Mouse (Mus musculus) kidney, postnatal 25 days (tissue): ENCODE measurements around the gene Catsper1.
A peak's percentile ranks its signal among the peaks of the same experiment; 100 is the strongest.

ENCODE experiments used
- DNase-seq, 2 experiments: peaks; one replicate each; pipeline ENCODE4 v3.0.0; 2021; ENCODE audit warnings: mixed read lengths in 2 of 2

The Catsper1 gene

GRCm38 (mm10) chr19:5356080-5356479 is 20.5 kb downstream of the Catsper1 start:
- no peak for DNase-seq

GRCm38 (mm10) chr19:5362186-5362585 is 26.6 kb downstream of the Catsper1 start:
- DNase-seq: no peak

- no peak for DNase-seq
Observed at GRCm38 (mm10) chr19:5364124-5364523, 28.6 kb downstream of the Catsper1 start.

DNA sequence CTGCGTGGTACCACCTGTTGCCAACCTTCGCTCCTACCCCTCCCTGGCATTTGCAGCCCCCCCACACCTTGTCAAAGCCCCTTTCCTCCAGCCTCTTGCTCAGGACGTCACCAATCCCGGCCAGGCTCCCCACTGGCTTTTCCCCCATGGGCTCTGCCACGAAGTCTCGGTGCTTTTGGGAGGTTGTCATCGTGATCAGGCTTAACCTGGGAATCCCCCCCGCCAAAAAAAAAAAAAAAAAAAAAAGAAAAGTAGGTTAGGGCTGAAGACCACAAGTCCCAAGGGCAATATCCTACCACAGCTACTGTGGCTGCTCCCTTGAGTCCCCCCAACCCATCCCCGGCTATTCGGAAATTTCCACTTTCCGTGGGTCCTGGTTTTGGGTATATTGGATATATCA is 30.2 kb downstream of the Catsper1 start:
- DNase-seq: no peak

GRCm38 (mm10) chr19:5366175-5367052 is 30.9 kb downstream of the Catsper1 start, which contains the start of gene Eif1ad:
Eif1ad (plus strand) TSS chr19:5366741.
- peak; percentile 97 to 98 for DNase-seq

DNA sequence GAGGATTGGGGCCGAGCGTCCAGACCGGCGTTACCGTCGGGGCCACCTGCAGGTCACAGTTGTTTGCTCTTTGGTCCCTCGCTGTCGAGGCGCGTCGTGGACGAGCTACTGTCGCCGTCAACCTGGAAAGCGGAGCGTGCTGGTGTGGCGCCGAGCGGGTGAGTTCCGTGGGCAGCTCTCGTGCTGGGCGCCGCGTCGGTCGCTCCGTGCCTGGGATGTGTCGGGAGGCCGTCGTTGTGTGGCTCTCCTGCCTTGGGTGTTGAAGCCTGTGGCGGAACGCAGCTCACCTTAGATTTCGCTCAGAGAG is 31.5 kb downstream of the Catsper1 start, which contains the start of gene Banf1:
Gene Banf1, minus strand, starts transcription at position 116 of the 307 bp plus-strand sequence.
- no peak for DNase-seq

DNA sequence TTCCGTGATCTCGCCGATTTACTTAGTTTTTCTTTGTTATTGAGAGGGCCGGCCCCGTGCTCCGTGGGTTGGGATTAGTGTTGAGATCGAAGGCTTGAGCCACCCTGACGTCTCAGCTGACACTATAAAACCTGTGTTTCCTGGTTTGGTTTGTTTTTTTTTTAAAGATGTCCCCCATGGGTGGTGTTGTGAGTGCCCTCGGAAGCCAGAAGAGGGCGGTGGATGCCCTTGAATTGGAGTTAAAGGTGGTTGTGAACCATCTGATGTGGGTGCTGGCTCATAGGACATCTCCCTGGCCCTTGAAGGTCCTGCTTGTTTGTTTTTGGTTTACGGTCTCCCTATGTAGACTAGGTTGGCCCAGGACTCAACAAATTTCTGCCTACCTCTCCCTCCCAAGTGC is 31.9 kb downstream of the Catsper1 start:
- DNase-seq: no peak

DNA sequence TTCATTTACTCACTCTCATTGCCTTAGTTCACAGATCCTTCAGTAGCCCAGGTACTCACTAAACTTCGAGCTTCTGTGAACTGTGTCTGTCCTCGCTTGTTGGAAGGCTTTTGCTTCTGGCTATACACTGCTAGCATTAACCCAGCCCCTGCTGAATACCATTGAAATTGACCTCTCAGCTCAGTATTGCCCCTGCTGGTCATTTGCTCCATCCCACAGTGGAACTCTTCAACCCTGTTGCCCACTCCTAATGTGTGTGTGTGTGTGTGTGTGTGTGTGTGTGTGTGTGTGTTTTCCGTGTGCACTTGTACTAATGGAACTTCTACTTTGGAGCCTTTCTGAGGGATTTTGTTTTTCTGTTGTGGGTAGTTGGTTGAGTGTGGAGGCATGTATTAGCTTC is 35.4 kb downstream of the Catsper1 start:
- DNase-seq: no peak

GRCm38 (mm10) chr19:5372724-5373123 is 37.2 kb downstream of the Catsper1 start:
- DNase-seq: no peak

DNA sequence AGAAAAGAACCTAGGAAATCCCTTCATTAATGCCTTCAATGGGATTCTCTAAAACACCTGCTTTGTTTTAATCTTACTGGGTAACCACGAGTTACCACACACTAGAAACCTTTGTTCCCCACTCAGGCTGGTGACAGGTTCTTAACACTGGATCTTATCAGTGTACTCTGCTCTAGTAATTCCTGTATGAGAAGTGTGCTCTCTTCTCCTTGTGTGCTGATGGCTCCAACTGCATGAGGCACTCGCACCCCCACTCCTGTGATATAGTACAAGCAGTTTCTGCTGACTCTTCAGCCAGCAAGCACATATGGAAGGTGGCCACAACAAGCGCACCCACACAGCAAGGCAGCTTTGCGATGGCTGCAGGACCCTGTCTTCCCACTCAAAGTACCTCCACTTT is 38.6 kb downstream of the Catsper1 start:
- DNase-seq: no peak

GRCm38 (mm10) chr19:5374748-5375147 is 39.2 kb downstream of the Catsper1 start:
- no peak for DNase-seq

DNA sequence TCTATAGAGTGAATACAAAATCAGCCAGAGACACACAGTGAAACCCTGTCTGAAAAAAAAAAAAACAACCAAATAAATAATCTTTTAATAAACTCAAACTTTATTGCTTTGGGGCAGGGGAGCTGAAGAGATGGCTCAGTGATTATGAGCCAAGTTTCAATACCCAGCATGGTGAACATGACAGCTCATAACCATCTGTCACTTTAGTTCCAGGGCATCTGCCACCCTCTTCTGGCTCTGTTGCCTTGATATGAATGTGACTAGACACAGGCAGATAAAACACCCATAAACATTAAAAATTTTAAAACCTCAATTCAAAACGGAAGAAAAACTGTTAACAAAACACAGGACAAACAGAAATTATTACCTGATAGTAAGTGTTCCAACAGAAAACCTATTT is 41.9 kb downstream of the Catsper1 start:
- no peak for DNase-seq

DNA sequence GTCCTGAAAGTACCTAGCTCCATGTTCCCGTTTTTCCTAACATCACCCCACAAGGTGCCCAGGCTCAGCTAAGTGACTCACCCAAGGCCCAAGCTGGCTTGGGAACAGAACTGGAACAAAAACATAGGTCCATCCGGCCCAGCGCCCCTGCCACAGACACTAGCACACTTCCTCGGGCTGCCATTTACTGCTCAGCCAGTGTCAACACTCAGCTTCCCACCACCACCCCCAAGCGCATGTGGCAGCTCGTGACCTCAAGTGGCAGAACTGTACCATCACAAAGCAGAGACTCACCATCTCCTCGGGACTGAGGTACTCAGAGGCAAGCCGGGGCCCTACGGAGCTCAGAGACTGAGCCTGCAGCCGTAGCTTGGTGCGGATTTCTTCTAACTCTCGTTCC is 47.8 kb downstream of the Catsper1 start:
- no peak for DNase-seq

- DNase-seq: no peak
Observed at GRCm38 (mm10) chr19:5384715-5385114, 49.2 kb downstream of the Catsper1 start.

DNA sequence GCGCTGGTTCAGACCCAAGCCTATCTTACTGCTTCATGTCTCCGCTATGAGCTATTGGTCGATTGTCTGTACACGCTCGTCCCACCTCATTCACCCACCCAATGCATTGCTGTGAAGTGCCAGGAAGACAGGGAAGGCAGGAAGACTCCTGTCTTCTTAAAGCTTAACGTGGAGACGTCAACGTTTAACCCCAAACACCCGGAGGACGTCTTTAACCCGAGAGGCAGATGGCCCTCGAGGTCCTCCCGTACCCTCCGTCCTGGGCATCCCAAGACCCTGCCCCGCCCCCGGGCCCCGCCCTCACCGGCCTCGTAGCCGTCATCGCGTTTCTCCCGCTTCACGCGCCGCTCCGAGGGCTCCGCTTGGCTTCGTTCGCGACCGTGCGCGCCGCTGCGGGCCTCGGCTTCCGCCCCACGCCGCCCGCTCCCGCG is 52.5 kb downstream of the Catsper1 start:
- peak; percentile 35 to 73 for DNase-seq

DNA sequence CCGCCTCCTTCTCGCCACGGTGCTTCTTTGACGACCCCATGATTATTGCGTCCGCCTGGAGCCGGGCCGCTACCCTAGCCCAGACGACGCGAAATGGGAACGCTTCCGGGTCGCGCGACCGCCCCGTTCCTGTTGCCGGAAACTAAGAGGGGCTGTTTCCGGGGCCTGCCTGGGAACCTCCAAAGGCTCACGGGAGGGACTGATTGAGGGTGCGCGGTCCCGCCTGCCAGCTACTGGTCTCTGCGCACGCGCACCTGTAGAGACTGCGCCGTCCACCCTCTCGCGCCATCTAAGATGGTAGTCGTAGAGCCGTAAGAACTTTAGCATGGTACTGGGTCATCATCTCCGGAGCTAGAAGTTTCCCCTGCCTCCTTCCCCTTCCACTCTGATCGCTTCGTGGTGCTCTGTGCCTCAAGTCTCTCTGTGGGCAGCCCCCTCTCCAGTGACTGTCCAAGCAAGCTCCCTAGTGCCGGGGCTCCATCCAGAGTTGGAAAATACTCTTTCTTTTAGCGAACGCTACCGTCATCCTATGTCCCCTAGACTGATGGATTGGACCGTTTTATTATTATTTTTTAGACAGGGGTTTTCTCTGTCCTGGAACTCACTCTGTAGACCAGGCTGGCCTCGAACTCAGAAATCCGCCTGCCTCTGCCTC is 53.2 kb downstream of the Catsper1 start, which contains the start of gene Sart1:
Gene Sart1, minus strand, starts transcription at position 116 of the 655 bp plus-strand sequence.
- DNase-seq: peak; percentile 97 to 99

DNA sequence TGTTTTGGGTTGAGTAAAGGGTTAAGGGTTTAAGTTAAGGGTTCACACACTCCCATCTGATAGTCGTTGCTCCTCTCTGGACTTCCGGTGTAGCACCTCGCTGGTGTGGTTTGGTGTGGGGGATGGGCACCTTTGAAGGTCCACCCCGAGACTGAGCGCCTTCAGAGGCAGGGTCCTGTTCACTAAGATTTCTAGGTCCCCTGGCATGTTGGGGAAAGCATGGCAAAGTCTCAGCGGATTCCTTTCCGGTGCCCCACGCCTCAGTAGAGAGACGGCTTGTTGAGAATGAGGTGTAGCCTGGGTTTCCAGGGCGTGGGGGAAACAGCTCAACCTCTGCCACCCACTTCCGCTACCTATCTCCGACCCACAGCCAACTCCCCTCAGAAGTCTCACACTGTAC is 54.1 kb downstream of the Catsper1 start:
- peak; percentile 37 to 55 for DNase-seq

DNA sequence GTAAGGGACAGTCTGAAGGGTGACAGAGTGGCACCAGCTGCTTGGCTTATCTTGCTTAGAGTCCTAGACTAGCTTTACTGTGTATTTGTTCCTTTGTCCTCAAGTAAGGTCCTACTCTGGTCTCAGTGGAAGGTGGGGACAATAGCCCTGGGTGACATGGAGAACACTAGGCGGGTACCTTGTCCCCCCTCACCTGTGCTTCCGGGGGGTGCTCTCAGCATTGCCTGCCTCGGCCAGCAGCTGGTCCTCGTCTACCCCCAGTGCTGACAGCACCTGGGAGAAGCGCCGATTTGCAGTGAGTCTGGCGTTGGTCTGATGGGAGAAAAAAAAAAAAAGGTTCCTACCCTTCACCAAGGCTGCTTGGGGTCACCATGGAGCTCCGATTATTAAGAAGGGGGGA is 54.9 kb downstream of the Catsper1 start:
- DNase-seq: no peak

- peak; percentile 78 to 87 for DNase-seq
Observed at GRCm38 (mm10) chr19:5392892-5393291, 57.4 kb downstream of the Catsper1 start.
